Mouse (Mus musculus) right cerebral cortex, postnatal 14 days (tissue): Measurements from ENCODE around the gene Gosr1.
"Not testable (repeated sequence)": the region's sequence is repeated elsewhere in the genome, so short reads cannot be mapped to it uniquely, and the experiment has no call there.

Experiments
- DNase-seq: peaks from one replicate; pipeline ENCODE4 v3.0.0; 2022

Gene Gosr1

GRCm38 (mm10) chr11:76730650-76731049 lies 32.7 kb downstream of the Gosr1 start:
- no peak for DNase-seq

GRCm38 (mm10) chr11:76728093-76728492 lies 35.3 kb downstream of the Gosr1 start:
- DNase-seq, result no peak

GRCm38 (mm10) chr11:76723911-76724310 lies 39.5 kb downstream of the Gosr1 start:
- DNase-seq, result no peak

GRCm38 (mm10) chr11:76717000-76717399 lies 46.4 kb downstream of the Gosr1 start:
- no peak for DNase-seq

- no peak for DNase-seq
These were observed 53.5 kb downstream of the Gosr1 start for GRCm38 (mm10) chr11:76709625-76710452.

GRCm38 (mm10) chr11:76708881-76709280 lies 54.5 kb downstream of the Gosr1 start:
- no peak for DNase-seq

- DNase-seq, result no peak
These were observed 55.3 kb downstream of the Gosr1 start for GRCm38 (mm10) chr11:76708066-76708465.

GRCm38 (mm10) chr11:76707656-76708055 lies 55.7 kb downstream of the Gosr1 start:
- DNase-seq, result no peak

GRCm38 (mm10) chr11:76699626-76700025 lies 63.8 kb downstream of the Gosr1 start:
- no peak for DNase-seq

GRCm38 (mm10) chr11:76695810-76696209 lies 67.6 kb downstream of the Gosr1 start:
- no peak for DNase-seq

GRCm38 (mm10) chr11:76692096-76692495 lies 71.3 kb downstream of the Gosr1 start:
- DNase-seq, result no peak

GRCm38 (mm10) chr11:76685604-76686003 lies 77.8 kb downstream of the Gosr1 start:
- no peak for DNase-seq

GRCm38 (mm10) chr11:76679508-76679907 lies 83.9 kb downstream of the Gosr1 start, which contains the start of gene Trarg1:
Gene Trarg1, plus strand, starts transcription at chr11:76679808.
- not testable (repeated sequence) for DNase-seq
